8 mouse cellular contexts compared by ENCODE assay signal in genomic region chr11:120239581-120239991, GRCm38 (mm10). TPM values are rescaled to one million over a fixed set of nuclear protein-coding genes. Genes with fewer than 3 reads are reported as not detected.
DNase-seq lines count a peak whose midpoint lies in the region; ATAC-seq lines count a peak whose summit lies in the region.

No protein-coding gene starts in this region.

- peak overlapping the region; percentile 88 for H3K4me2 ChIP-seq in kidney, embryonic 16.5 days (replicated peaks; ENCODE audit: low read depth, low read length)
- peak overlapping the region; percentile 98 for H3K4me2 ChIP-seq in embryonic facial prominence, embryonic 12.5 days (replicated peaks)
- H3K4me2 ChIP-seq in intestine, embryonic 16.5 days (ENCODE audit: low read depth, low read length): peak overlapping the region; percentile 83
- H3K4me2 ChIP-seq in neural tube, embryonic 14.5 days (ENCODE audit: low read depth, low read length): peak overlapping the region; percentile 84

- WGBS in kidney, embryonic 16.5 days: 7% methylated on average over 11 of the region's 11 CpGs
- 1% methylated on average over 11 of the region's 11 CpGs for WGBS in embryonic facial prominence, embryonic 12.5 days
- WGBS in intestine, embryonic 16.5 days: 13% methylated on average over 11 of the region's 11 CpGs
- 5% methylated on average over 11 of the region's 11 CpGs for WGBS in neural tube, embryonic 14.5 days

- H3K4me3 ChIP-seq in kidney, embryonic 16.5 days (ENCODE audit: low read length): peak overlapping the region; percentile 77
- H3K4me3 ChIP-seq in embryonic facial prominence, embryonic 12.5 days: peak overlapping the region; percentile 84
- peak overlapping the region; percentile 33 for H3K4me3 ChIP-seq in intestine, embryonic 16.5 days (ENCODE audit: low read length)
- peak overlapping the region; percentile 96 for H3K4me3 ChIP-seq in neural tube, embryonic 14.5 days (ENCODE audit: low read depth, low read length)

- no peaks in the 10 kb centered on the region for H3K27me3 ChIP-seq in kidney, embryonic 16.5 days (ENCODE audit: insufficient read depth, low read length)
- H3K27me3 ChIP-seq in embryonic facial prominence, embryonic 12.5 days: no peaks in the 10 kb centered on the region
- no peaks in the 10 kb centered on the region for H3K27me3 ChIP-seq in intestine, embryonic 16.5 days (replicated peaks; ENCODE audit: control insufficient read depth, insufficient read depth, low read length)
- no peaks in the 10 kb centered on the region for H3K27me3 ChIP-seq in neural tube, embryonic 14.5 days (ENCODE audit: control insufficient read depth, insufficient read depth, low read length)

- H3K4me1 ChIP-seq in kidney, embryonic 16.5 days (ENCODE audit: insufficient read depth, low read length): peaks cover 63% of the 10 kb centered on the region
- H3K4me1 ChIP-seq in embryonic facial prominence, embryonic 12.5 days: peaks cover 57% of the 10 kb centered on the region
- H3K4me1 ChIP-seq in intestine, embryonic 16.5 days (ENCODE audit: control insufficient read depth, insufficient read depth, low read length): peaks cover 56% of the 10 kb centered on the region
- H3K4me1 ChIP-seq in neural tube, embryonic 14.5 days (ENCODE audit: control insufficient read depth, insufficient read depth, low read length): peaks cover 67% of the 10 kb centered on the region

- DNase-seq in kidney, postnatal 14 days: no peak
- no peak for DNase-seq in urinary bladder, postnatal 36 days (ENCODE audit: low spot score in 2 of 2)
- DNase-seq in urinary bladder, postnatal 10 days (ENCODE audit: low spot score): no peak
- no peak for DNase-seq in kidney, adult 9 months

- no peaks in the 10 kb centered on the region for H3K36me3 ChIP-seq in kidney, embryonic 16.5 days (ENCODE audit: insufficient read depth, low read length)
- 0 out of 2 replicates have a peak, but pooled peaks cover 7% of the 10 kb centered on the region for H3K36me3 ChIP-seq in embryonic facial prominence, embryonic 12.5 days
- H3K36me3 ChIP-seq in intestine, embryonic 16.5 days (ENCODE audit: control insufficient read depth, insufficient read depth, low read length): no peaks in the 10 kb centered on the region
- no peaks in the 10 kb centered on the region for H3K36me3 ChIP-seq in neural tube, embryonic 14.5 days (ENCODE audit: control insufficient read depth, insufficient read depth, low read length)

- no peaks in the 10 kb centered on the region for H3K9me3 ChIP-seq in kidney, embryonic 16.5 days (ENCODE audit: low read length)
- H3K9me3 ChIP-seq in embryonic facial prominence, embryonic 12.5 days: no peaks in the 10 kb centered on the region
- H3K9me3 ChIP-seq in intestine, embryonic 16.5 days (ENCODE audit: control insufficient read depth, low read length): no peaks in the 10 kb centered on the region
- H3K9me3 ChIP-seq in neural tube, embryonic 14.5 days (ENCODE audit: control insufficient read depth, low read length): no peaks in the 10 kb centered on the region

- peak overlapping the region; percentile 76 for H3K9ac ChIP-seq in kidney, embryonic 16.5 days (replicated peaks; ENCODE audit: low read length)
- peak overlapping the region; percentile 47 for H3K9ac ChIP-seq in embryonic facial prominence, embryonic 12.5 days
- H3K9ac ChIP-seq in intestine, embryonic 16.5 days (ENCODE audit: low read depth, low read length): peak overlapping the region; percentile 60
- H3K9ac ChIP-seq in neural tube, embryonic 14.5 days (replicated peaks; ENCODE audit: low read depth, low read length): peak overlapping the region; percentile 98

- no peak for ATAC-seq in kidney, embryonic 16.5 days (ENCODE audit: low FRiP score, low TSS enrichment)
- ATAC-seq in embryonic facial prominence, embryonic 12.5 days (ENCODE audit: insufficient number of reproducible peaks, insufficient read depth, low FRiP score, low TSS enrichment): no peak
- ATAC-seq in intestine, embryonic 16.5 days: no peak
- ATAC-seq in neural tube, embryonic 14.5 days (ENCODE audit: low read depth): no peak

- H3K27ac ChIP-seq in kidney, embryonic 16.5 days (ENCODE audit: low read length): peak overlapping the region; percentile 96
- peak overlapping the region; percentile 94 for H3K27ac ChIP-seq in embryonic facial prominence, embryonic 12.5 days
- peak overlapping the region; percentile 94 for H3K27ac ChIP-seq in intestine, embryonic 16.5 days (ENCODE audit: low read length)
- peak overlapping the region; percentile 99 for H3K27ac ChIP-seq in neural tube, embryonic 14.5 days (ENCODE audit: low read depth, low read length)

RNA-seq across cellular contexts. Expression of gene Bahcc1, which starts 6.8 kb away (rescaled TPM):
- polyA plus RNA-seq in kidney, embryonic 16.5 days (2015; fragmentation: Nextera tagmentation; extraction: Ambion mirVana): 13.2 and 14.2 TPM in 2 replicates
- polyA plus RNA-seq in embryonic facial prominence, embryonic 12.5 days (2016; fragmentation: Nextera tagmentation; extraction: Ambion mirVana): 16.8 and 18.8 TPM in 2 replicates
- polyA plus RNA-seq in intestine, embryonic 16.5 days (2015; fragmentation: Nextera tagmentation; extraction: Ambion mirVana): 4.9 and 5.7 TPM in 2 replicates
- polyA plus RNA-seq in neural tube, embryonic 14.5 days (2014; fragmentation: Nextera tagmentation; extraction: Ambion mirVana): 17.0 and 20.8 TPM in 2 replicates

Comparison
In these comparisons a context has a peak if more than half of its experiments do, and no peak if none do; other contexts are left out.
1. H3K4me3 ChIP-seq: peak in every context shown above with its lines; median percentile 96 in neural tube, embryonic 14.5 days; 84 in embryonic facial prominence, embryonic 12.5 days; 77 in kidney, embryonic 16.5 days; 33 in intestine, embryonic 16.5 days.
2. H3K9ac ChIP-seq: peak in every context shown above with its lines; median percentile 98 in neural tube, embryonic 14.5 days; 76 in kidney, embryonic 16.5 days; 60 in intestine, embryonic 16.5 days; 47 in embryonic facial prominence, embryonic 12.5 days.